Mouse (Mus musculus) 416B (cell line): ENCODE results near the gene Zmpste24.
A peak's percentile ranks its signal among the peaks of the same experiment; 100 is the strongest.

ENCODE experiments used
- DNase-seq: peaks from one replicate; pipeline ENCODE4 v3.0.0; 2011; ENCODE audit warnings: low read depth

The Zmpste24 gene

GRCm38 (mm10) chr4:121031440-121031839 lies 66.6 kb downstream of the Zmpste24 start:
- peak; percentile 62 for DNase-seq

GRCm38 (mm10) chr4:121029632-121030031 lies 68.4 kb downstream of the Zmpste24 start:
- no peak for DNase-seq

GRCm38 (mm10) chr4:121028659-121029392 lies 69.2 kb downstream of the Zmpste24 start:
- DNase-seq: peak; percentile 74

GRCm38 (mm10) chr4:121028146-121028545 lies 69.9 kb downstream of the Zmpste24 start:
- DNase-seq: no peak

- DNase-seq: no peak
These were observed 72.4 kb downstream of the Zmpste24 start for GRCm38 (mm10) chr4:121025681-121026080.

- DNase-seq: peak; percentile 97
These were observed 74.1 kb downstream of the Zmpste24 start for GRCm38 (mm10) chr4:121023941-121024340.

DNA sequence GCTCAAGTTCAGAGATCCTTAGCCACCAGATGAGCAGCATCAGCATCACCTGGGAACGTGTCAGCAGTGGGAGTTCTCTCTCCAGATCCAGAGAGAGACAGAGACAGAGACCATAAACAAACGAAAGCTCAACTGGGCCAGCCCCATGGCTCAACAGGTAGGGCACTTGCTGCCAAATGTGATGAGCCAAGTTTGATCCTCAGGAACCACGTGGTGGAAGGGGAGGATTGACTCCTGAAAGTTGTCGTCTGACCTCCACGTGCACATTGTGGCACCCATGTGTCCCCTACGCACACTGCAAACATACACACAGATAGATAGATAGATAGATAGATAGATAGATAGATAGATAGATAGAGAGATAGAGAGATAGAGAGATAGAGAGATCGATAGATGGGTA lies 74.6 kb downstream of the Zmpste24 start:
- no peak for DNase-seq

- no peak for DNase-seq
These were observed 76.1 kb downstream of the Zmpste24 start for GRCm38 (mm10) chr4:121021911-121022310.

GRCm38 (mm10) chr4:121020040-121020790 lies 77.8 kb downstream of the Zmpste24 start:
- peak; percentile 45 for DNase-seq

- DNase-seq: no peak
These were observed 79.8 kb downstream of the Zmpste24 start for GRCm38 (mm10) chr4:121018250-121018649.

GRCm38 (mm10) chr4:121016928-121017657 lies 80.9 kb downstream of the Zmpste24 start, which contains the start of gene Smap2:
Smap2 (minus strand) TSS chr4:121017247.
- DNase-seq: peak; percentile 95

DNA sequence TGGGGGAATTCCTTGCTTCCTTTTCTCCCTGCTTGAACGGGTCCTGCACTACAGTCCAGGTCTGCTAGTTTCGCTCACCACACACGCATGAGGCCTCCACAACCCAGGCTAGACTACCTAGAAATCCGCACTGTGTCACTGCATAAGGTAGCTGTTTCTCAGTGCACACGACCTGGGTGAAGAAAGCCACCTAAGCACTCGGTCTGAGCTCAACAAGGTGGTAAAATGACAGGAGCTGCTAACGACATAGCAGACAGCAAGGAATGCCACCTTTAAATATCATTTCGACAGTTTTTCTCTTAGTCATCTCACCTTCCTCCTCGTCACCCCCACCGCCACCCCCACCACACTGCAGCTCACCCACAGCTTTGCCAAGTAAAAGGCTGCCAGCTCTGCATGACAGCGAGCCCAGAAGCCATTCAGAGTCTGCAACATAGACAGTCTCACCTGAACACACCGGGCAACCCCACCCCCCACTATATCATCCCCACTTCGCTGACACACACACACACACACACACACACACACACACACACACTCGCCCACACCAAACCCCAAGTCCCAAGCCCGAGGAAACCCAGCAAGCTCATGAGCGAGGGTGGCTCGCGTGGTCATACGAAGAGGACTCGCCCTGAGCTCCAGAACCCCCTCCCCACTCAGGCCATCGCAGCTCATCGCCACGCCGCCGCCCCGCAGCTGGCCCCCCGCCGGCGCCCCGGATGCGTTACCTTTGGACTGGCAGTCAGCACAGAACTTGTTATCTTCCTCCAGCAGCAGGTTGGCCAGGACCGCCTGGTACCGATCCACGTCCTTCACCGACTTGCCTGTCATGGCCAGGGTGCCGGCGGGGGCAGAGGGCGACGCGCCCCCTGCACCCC lies 81.8 kb downstream of the Zmpste24 start:
- peak; percentile 59 for DNase-seq

GRCm38 (mm10) chr4:121015268-121015659 lies 82.8 kb downstream of the Zmpste24 start:
- no peak for DNase-seq

GRCm38 (mm10) chr4:121014594-121015267 lies 83.3 kb downstream of the Zmpste24 start:
- peak; percentile 63 for DNase-seq

DNA sequence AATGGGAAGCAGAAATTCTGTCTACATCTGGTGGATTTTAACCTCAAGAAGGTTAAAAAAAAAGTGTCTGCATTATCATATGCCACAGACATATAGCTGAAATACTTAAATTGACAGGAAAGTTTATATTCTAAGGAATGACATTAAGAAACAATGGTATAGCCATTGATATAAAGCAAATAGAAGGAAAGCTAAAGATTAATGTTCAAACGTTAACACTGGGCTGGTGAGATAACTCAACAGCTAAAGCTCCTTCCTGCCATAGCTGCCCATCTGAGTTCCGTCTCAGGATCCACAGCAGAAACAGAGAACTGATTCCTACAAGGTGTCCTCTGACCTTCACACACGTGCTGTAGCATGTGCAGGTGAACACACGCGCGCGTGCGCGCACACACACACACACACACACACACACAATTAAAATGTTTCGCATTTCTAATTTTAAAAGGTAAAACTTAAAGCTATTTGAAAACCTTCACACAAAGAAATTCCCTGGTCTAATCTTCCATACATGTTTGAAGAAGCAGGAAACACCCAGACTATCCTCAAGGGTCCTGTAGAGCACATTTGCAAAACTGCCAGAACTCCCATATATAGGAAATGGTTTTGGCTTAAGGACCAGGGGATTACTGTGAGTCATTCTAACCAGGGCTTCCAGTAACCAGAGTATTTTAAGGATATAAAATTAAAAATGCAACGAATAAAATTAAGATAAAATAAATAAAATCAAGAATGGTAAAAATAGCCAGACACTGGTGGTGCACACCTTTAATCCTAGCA lies 87.1 kb downstream of the Zmpste24 start:
- DNase-seq: no peak
